Mouse (Mus musculus): ENCODE data around the gene Tle2.

Tle2 gene

GRCm38 (mm10) chr10:81553232-81553631 lies 21.1 kb upstream of the Tle2 start:
- in situ Hi-C loops (cut with MboI, MseI) = no loop called here

- in situ Hi-C loops (cut with MboI, MseI) = no loop called here
These were observed 20.3 kb upstream of the Tle2 start for GRCm38 (mm10) chr10:81553807-81554755.

GRCm38 (mm10) chr10:81556282-81556681 lies 18.1 kb upstream of the Tle2 start:
- in situ Hi-C loops (cut with MboI, MseI) = no loop called here

GRCm38 (mm10) chr10:81557491-81557890 lies 16.9 kb upstream of the Tle2 start:
- in situ Hi-C loops (cut with MboI, MseI) = no loop called here

GRCm38 (mm10) chr10:81559163-81559626 lies 15.2 kb upstream of the Tle2 start, which contains the start of gene Aes:
Gene Aes, plus strand, starts transcription at chr10:81559488.
- in situ Hi-C loops (cut with MboI, MseI) = no loop called here

- in situ Hi-C loops (cut with MboI, MseI) = loop anchor here (10.0 kb wide), 1 partner anchor 1445 kb away; no protein-coding TSS in a partner anchor
These were observed 14.5 kb upstream of the Tle2 start for GRCm38 (mm10) chr10:81559627-81560539.

GRCm38 (mm10) chr10:81560719-81561459 lies 13.5 kb upstream of the Tle2 start:
- in situ Hi-C loops (cut with MboI, MseI) = loop anchor here (10.0 kb wide), 1 partner anchor 1444 kb away; no protein-coding TSS in a partner anchor

GRCm38 (mm10) chr10:81562411-81562810 lies 11.9 kb upstream of the Tle2 start:
- in situ Hi-C loops (cut with MboI, MseI) = loop anchor here (10.0 kb wide), 1 partner anchor 1442 kb away; no protein-coding TSS in a partner anchor

- in situ Hi-C loops (cut with MboI, MseI) = loop anchor here (10.0 kb wide), 1 partner anchor 1441 kb away; no protein-coding TSS in a partner anchor
These were observed 10.9 kb upstream of the Tle2 start for GRCm38 (mm10) chr10:81563481-81563880.

- in situ Hi-C loops (cut with MboI, MseI) = loop anchor here (10.0 kb wide), 1 partner anchor 1441 kb away; no protein-coding TSS in a partner anchor
These were observed 10.1 kb upstream of the Tle2 start for GRCm38 (mm10) chr10:81564216-81564615.

GRCm38 (mm10) chr10:81564734-81565133 lies 9.6 kb upstream of the Tle2 start:
- in situ Hi-C loops (cut with MboI, MseI) = loop anchor here (5.0 to 10.0 kb wide), 2 partner anchors 38 to 1440 kb away; partner anchors contain the start of gene Tle6

- in situ Hi-C loops (cut with MboI, MseI) = loop anchor here (5.0 to 10.0 kb wide), 2 partner anchors 37 to 1439 kb away; partner anchors contain the start of gene Tle6
These were observed 8.8 kb upstream of the Tle2 start for GRCm38 (mm10) chr10:81565257-81566228.

GRCm38 (mm10) chr10:81568381-81569191 lies 5.8 kb upstream of the Tle2 start:
- in situ Hi-C loops (cut with MboI, MseI) = loop anchor here (5.0 to 10.0 kb wide), 2 partner anchors 34 to 1436 kb away; partner anchors contain the start of gene Tle6

- in situ Hi-C loops (cut with MboI, MseI) = loop anchor here (5.0 to 10.0 kb wide), 2 partner anchors 33 to 1435 kb away; partner anchors contain the start of gene Tle6
These were observed 4.7 kb upstream of the Tle2 start for GRCm38 (mm10) chr10:81569507-81570237.

- in situ Hi-C loops (cut with MboI, MseI) = no loop called here
These were observed 4.0 kb upstream of the Tle2 start for GRCm38 (mm10) chr10:81570238-81570800.

- in situ Hi-C loops (cut with MboI, MseI) = no loop called here
These were observed 3.4 kb upstream of the Tle2 start for GRCm38 (mm10) chr10:81570831-81571500.

GRCm38 (mm10) chr10:81571501-81571876 lies 2.9 kb upstream of the Tle2 start:
- in situ Hi-C loops (cut with MboI, MseI) = no loop called here
